In genomic region chr9:90269011-90269681, GRCm38 (mm10) we compare ENCODE assay signal across 8 mouse cellular contexts. TPM values are rescaled to one million over a fixed set of nuclear protein-coding genes. Genes with fewer than 3 reads are reported as not detected.
A peak's percentile ranks its signal among the peaks of the same experiment; 100 is the strongest.
DNase-seq lines count a peak whose midpoint lies in the region; ATAC-seq lines count a peak whose summit lies in the region.

No protein-coding gene starts in this region.

- intact Hi-C loops in left cerebral cortex, postnatal 36 days (cut with DNase I) = no loop called here

- H3K36me3 ChIP-seq in hindbrain, embryonic 13.5 days = no peaks in the 10 kb centered on the region
- no peaks in the 10 kb centered on the region for H3K36me3 ChIP-seq in stomach, embryonic 14.5 days (ENCODE audit: control insufficient read depth, insufficient read depth, low read length)

- H3K4me2 ChIP-seq in hindbrain, embryonic 13.5 days = peak overlapping the region; percentile 68
- peak overlapping the region; percentile 95 for H3K4me2 ChIP-seq in stomach, embryonic 14.5 days (replicated peaks; ENCODE audit: low read depth, low read length)

- ATAC-seq in hindbrain, embryonic 13.5 days (ENCODE audit: low FRiP score) = peak; percentile 16; the same call in 1 of the 2 replicates
- peak; percentile 34 for ATAC-seq in megakaryocyte, adult 5-6 weeks (ENCODE audit: poor library complexity, severe bottlenecking)
- peak; percentile 74 for ATAC-seq in stomach, embryonic 14.5 days (ENCODE audit: insufficient number of reproducible peaks, insufficient read depth, low FRiP score, low read depth)

- peaks cover 15% of the 10 kb centered on the region for H3K4me1 ChIP-seq in hindbrain, embryonic 13.5 days (replicated peaks)
- H3K4me1 ChIP-seq in stomach, embryonic 14.5 days (ENCODE audit: control insufficient read depth, insufficient read depth, low read length) = peaks cover 8% of the 10 kb centered on the region; the same call in 1 of the 2 replicates

- DNase-seq in layer of hippocampus, adult 11-12 months (ENCODE audit: low spot score) = peak; percentile 38
- DNase-seq in layer of hippocampus, adult 9-10 months (ENCODE audit: low spot score) = no peak
- DNase-seq in cerebellum, postnatal 10 days = peak; percentile 58 to 65
- DNase-seq in gastrocnemius, adult 8-10 months (ENCODE audit: low spot score in 2 of 2) = peak; percentile 28 to 64
- peak; percentile 36 to 37 for DNase-seq in left cerebral cortex, postnatal 36 days (ENCODE audit: low spot score in 2 of 2)

- peak overlapping the region; percentile 88 for H3K9ac ChIP-seq in hindbrain, embryonic 13.5 days
- H3K9ac ChIP-seq in stomach, embryonic 14.5 days (replicated peaks; ENCODE audit: low read depth, low read length) = peak overlapping the region; percentile 74; the same call in 1 of the 2 replicates

- 25% methylated on average over 7 of the region's 7 CpGs for WGBS in hindbrain, embryonic 13.5 days
- 14% methylated on average over 7 of the region's 7 CpGs for WGBS in stomach, embryonic 14.5 days

- H3K27me3 ChIP-seq in hindbrain, embryonic 13.5 days = peaks cover 14% of the 10 kb centered on the region; the same call in 1 of the 2 replicates
- no peaks in the 10 kb centered on the region for H3K27me3 ChIP-seq in stomach, embryonic 14.5 days (ENCODE audit: control insufficient read depth, insufficient read depth, low read length)

- peak overlapping the region; percentile 76 for H3K4me3 ChIP-seq in hindbrain, embryonic 13.5 days
- peak overlapping the region; percentile 94 for H3K4me3 ChIP-seq in stomach, embryonic 14.5 days (ENCODE audit: low read depth, low read length)

- peak overlapping the region; percentile 67 for H3K27ac ChIP-seq in hindbrain, embryonic 13.5 days
- peak overlapping the region; percentile 90 for H3K27ac ChIP-seq in stomach, embryonic 14.5 days (ENCODE audit: low read length)

- no peaks in the 10 kb centered on the region for H3K9me3 ChIP-seq in hindbrain, embryonic 13.5 days
- no peaks in the 10 kb centered on the region for H3K9me3 ChIP-seq in stomach, embryonic 14.5 days (ENCODE audit: control insufficient read depth, low read depth, low read length)

RNA-seq across cellular contexts. Expression of gene Tbc1d2b, which starts 1.5 kb away (rescaled TPM):
- 1 to 10 TPM; 2.6 to 4.5 (median 3.7) TPM for total RNA-seq in gastrocnemius, adult 8-10 months (2022)
- 5.9 and 6.5 TPM in 2 replicates for polyA plus RNA-seq in hindbrain, embryonic 13.5 days (2015; fragmentation: Nextera tagmentation; extraction: Ambion mirVana)
- total RNA-seq in left cerebral cortex, postnatal 36 days (2021) = 10 to 100 TPM in 1 of 2 experiments, 1 to 10 TPM in 1; 9.9 to 13.5 TPM
- total RNA-seq in megakaryocyte, adult 5-6 weeks (2015) = 38.7 and 58.8 TPM in 2 replicates
- total RNA-seq in megakaryocyte, adult 5-6 weeks (2017) = 42.1 and 44.6 TPM in 2 replicates
- 20.9 and 23.3 TPM in 2 replicates for polyA plus RNA-seq in stomach, embryonic 14.5 days (2014; fragmentation: Nextera tagmentation; extraction: Ambion mirVana)

Comparison
In these comparisons a context has a peak if more than half of its experiments do, and no peak if none do; other contexts are left out.
1. ATAC-seq: peak in every context shown above with its lines; median percentile 74 in stomach, embryonic 14.5 days; 34 in megakaryocyte, adult 5-6 weeks; 16 in hindbrain, embryonic 13.5 days.